15 mouse cellular contexts compared by ENCODE assay signal in the genomic region with DNA sequence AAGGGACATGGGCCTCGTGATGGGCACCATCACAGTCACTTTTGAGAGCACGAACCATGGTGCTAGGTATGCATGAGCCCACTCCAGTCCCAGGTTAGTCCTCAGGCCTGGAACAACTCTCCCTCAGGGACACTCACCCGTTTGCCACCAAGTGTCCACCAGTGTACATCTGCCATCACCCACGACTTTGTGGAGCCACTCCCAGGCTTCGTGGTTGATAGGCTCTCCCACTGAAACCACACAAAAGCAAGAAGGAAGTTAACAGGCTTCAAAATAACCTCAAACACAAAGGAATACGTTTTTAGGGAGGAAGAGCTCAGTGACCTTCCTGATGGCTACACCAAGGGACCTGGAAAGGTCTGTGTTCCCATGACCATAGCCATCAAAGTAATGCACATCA. TPM values are rescaled to one million over a fixed set of nuclear protein-coding genes. Genes with fewer than 3 reads are reported as not detected.
"Had no signal": no experiment of that assay in that cellular context is flagged by ENCODE, and none has a peak within 500 bp of the region (broad histone marks: within the 10 kb centered on the region; RNA-seq: fewer than 3 reads in every experiment).

No protein-coding gene starts in this region.

- H3K36me3 ChIP-seq: lung, embryonic 15.5 days; midbrain, embryonic 15.5 days had no signal

- DNase-seq: liver, postnatal 0 days; lung, adult 2 months; lung, postnatal 4 days; right cerebral cortex, postnatal 14 days; thymus, adult 18-20 months; thymus, postnatal 14 days; thymus, postnatal 36 days had no signal

- H3K27me3 ChIP-seq: liver, embryonic 15.5 days; lung, embryonic 15.5 days; midbrain, embryonic 13.5 days; midbrain, embryonic 15.5 days; neural tube, embryonic 12.5 days had no signal

- H3K4me2 ChIP-seq: liver, embryonic 15.5 days; lung, embryonic 15.5 days; midbrain, embryonic 11.5 days; midbrain, embryonic 13.5 days; midbrain, embryonic 15.5 days; neural tube, embryonic 12.5 days had no signal

- H3K4me3 ChIP-seq: liver, embryonic 15.5 days; lung, embryonic 15.5 days; midbrain, embryonic 13.5 days; midbrain, embryonic 15.5 days; neural tube, embryonic 12.5 days had no signal

- H3K9ac ChIP-seq: liver, embryonic 15.5 days; liver, postnatal 0 days; lung, embryonic 15.5 days; midbrain, embryonic 13.5 days; midbrain, embryonic 15.5 days; neural tube, embryonic 12.5 days had no signal

- H3K9me3 ChIP-seq: liver, embryonic 15.5 days; lung, embryonic 15.5 days; midbrain, embryonic 13.5 days; midbrain, embryonic 15.5 days; neural tube, embryonic 12.5 days had no signal

- ATAC-seq: liver, postnatal 0 days; lung, postnatal 0 days; midbrain, embryonic 13.5 days; midbrain, embryonic 15.5 days had no signal

- H3K4me1 ChIP-seq: liver, embryonic 15.5 days; lung, embryonic 15.5 days; midbrain, embryonic 13.5 days; midbrain, embryonic 15.5 days; neural tube, embryonic 12.5 days had no signal

- H3K27ac ChIP-seq: liver, embryonic 15.5 days; lung, embryonic 15.5 days; midbrain, embryonic 13.5 days; midbrain, embryonic 15.5 days; neural tube, embryonic 12.5 days had no signal

RNA-seq across cellular contexts. Expression of gene Cst7, which starts 56.9 kb away (rescaled TPM):
- polyA plus RNA-seq: neural tube, embryonic 14.5 days had no signal
